Mouse (Mus musculus) forebrain, postnatal 0 days (tissue): ENCODE measurements at regions not wholly inside any gene's neighbourhood (a gene's known extent, or its start where the extent isn't known, plus 50 kb on each side); places are given as distances from the start of the nearest gene placed in this dataset.

Source experiments
- ATAC-seq: fragments of 200-750 bp; cut with Nextera tagmentation; 2 replicates; pipeline ENCODE4 v1.8.0; 2017; ENCODE audit warnings: mild to moderate bottlenecking, moderate library complexity
- DNase-seq: peaks from one replicate; pipeline ENCODE4 v3.0.0-alpha.2; 2015
- H3K27ac ChIP-seq: fragments of 300-500 bp; sonication (generic); 2 replicates; pipeline ENCODE4 v1.5.1; 2014; ENCODE audit warnings: low read depth, mild to moderate bottlenecking, antibody characterized with exemption, low read length, moderate library complexity, mixed read lengths
- H3K27me3 ChIP-seq: fragments of 300-500 bp; sonication (generic); 2 replicates; pipeline ENCODE4 v1.6.1; 2014; ENCODE audit warnings: mild to moderate bottlenecking, low read length, mixed read lengths; ENCODE audit not compliant: insufficient read depth
- H3K36me3 ChIP-seq: fragments of 300-500 bp; sonication (generic); 2 replicates; pipeline ENCODE4 v1.6.1; 2014; ENCODE audit warnings: mild to moderate bottlenecking, moderate library complexity; ENCODE audit not compliant: insufficient read depth
- H3K4me1 ChIP-seq: fragments of 300-500 bp; sonication (generic); 2 replicates; pipeline ENCODE4 v1.6.1; 2014; ENCODE audit warnings: antibody characterized with exemption; ENCODE audit not compliant: insufficient read depth
- H3K4me2 ChIP-seq: fragments of 300-500 bp; sonication (generic); 2 replicates; pipeline ENCODE4 v1.6.1; 2014; ENCODE audit warnings: low read depth, mild to moderate bottlenecking, moderate library complexity
- H3K4me3 ChIP-seq: fragments of 300-500 bp; sonication (generic); 2 replicates; pipeline ENCODE4 v1.5.1; 2014; ENCODE audit warnings: low read depth, low read length, mixed read lengths
- H3K9ac ChIP-seq: fragments of 300-500 bp; sonication (generic); 2 replicates; pipeline ENCODE4 v1.6.1; 2014; ENCODE audit warnings: mild to moderate bottlenecking
- H3K9me3 ChIP-seq: fragments of 300-500 bp; sonication (generic); 2 replicates; pipeline ENCODE4 v1.6.1; 2016; ENCODE audit warnings: low read length
- CTCF ChIP-seq: sonication (generic); IDR thresholded peaks from 2 replicates; pipeline ENCODE4 v1.5.1; 2016; ENCODE audit warnings: antibody characterized with exemption, control low read depth, low read depth
- WGBS: fragments of 180-500 bp; shearing (Covaris S2); extraction: QIAGEN DNeasy Blood & Tissue Kit; methylation state at CpG from one replicate; pipeline ENCODE4 v1.1.7; 2014; 5-methylcytosine and 5-hydroxymethylcytosine counted together

- 47% methylated on average over 12 of the region's 12 CpGs for WGBS
- 0 out of 2 replicates have a peak, but pooled peaks cover 4% of the 10 kb centered on the region for H3K4me1 ChIP-seq
- H3K27ac ChIP-seq: no peak overlapping the region
- DNase-seq: no peak
- no peak overlapping the region for H3K9ac ChIP-seq
- H3K4me2 ChIP-seq: no peak overlapping the region
- no peaks in the 10 kb centered on the region for H3K9me3 ChIP-seq
- H3K27me3 ChIP-seq: no peaks in the 10 kb centered on the region; the same call in 1 of the 2 replicates
- peak; percentile 38; the same call in 1 of the 2 replicates for ATAC-seq
- TF ChIP-seq CTCF: no peak
- no peak overlapping the region for H3K4me3 ChIP-seq
- no peaks in the 10 kb centered on the region for H3K36me3 ChIP-seq
Observed at GRCm38 (mm10) chr4:125419491-125420255, 70.8 kb upstream of the Grik3 start.

GRCm38 (mm10) chr4:125415308-125415707, 75.2 kb upstream of the Grik3 start:
- Histone ChIP-seq H3K36me3 (no peaks in the 10 kb centered on the region), H3K9me3 (no peaks in the 10 kb centered on the region), H3K4me2 (no peak overlapping the region), H3K4me3 (no peak overlapping the region), H3K4me1 (0 out of 2 replicates have a peak, but pooled peaks cover 4% of the 10 kb centered on the region), H3K27ac (no peak overlapping the region), H3K9ac (no peak overlapping the region), H3K27me3 (no peaks in the 10 kb centered on the region; the same call in 1 of the 2 replicates)
- WGBS: 18% methylated on average over 11 of the region's 11 CpGs
- ATAC-seq (no peak), DNase-seq (no peak)
- TF ChIP-seq CTCF: no peak

DNA sequence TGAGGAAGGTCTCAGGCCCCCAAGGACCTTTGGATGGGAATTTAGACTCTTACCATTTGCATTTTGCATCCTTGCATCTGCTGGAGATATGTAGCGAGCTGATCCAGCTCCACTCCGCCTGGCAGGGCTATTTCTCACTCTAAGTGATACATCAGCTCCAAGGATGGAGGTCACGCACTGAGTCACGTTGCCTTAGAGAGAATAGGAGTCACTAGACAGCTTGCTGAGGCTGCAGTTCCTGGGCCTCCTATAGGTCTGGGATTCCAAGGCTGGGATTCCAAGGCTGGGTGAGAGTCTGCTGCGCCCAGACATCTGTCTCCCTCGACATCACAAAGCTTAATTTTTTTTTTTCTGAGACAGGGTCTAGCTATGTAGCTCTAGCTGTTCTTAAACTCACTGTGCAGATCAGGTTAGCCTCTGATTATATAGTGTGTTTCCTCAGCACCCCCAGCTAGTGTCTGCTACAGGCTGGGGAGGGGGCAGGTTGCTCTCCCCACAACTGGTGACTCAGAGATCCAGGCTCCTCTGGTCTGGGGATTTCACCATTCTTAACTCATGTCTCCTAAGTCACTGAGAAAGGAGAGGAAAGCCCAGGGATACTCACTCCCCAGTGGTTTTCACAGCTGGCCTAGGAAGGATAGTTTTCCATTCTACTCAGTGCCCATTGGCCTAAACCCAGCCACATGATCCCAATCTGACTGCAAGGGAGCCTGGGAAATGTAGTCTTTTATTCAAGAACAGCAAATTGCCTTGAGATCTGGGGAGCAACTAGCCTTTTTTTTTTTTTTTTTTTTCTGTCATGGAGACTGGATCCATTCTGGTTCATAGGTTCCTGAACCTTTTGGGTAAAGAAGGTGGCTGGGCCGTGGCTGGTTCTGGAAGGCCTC, 76.4 kb upstream of the Grik3 start:
- 75% methylated on average over 7 of the region's 7 CpGs for WGBS
- Histone ChIP-seq H3K36me3 (no peaks in the 10 kb centered on the region), H3K27ac (no peak overlapping the region), H3K4me2 (no peak overlapping the region), H3K9ac (no peak overlapping the region), H3K4me3 (no peak overlapping the region), H3K4me1 (0 out of 2 replicates have a peak, but pooled peaks cover 4% of the 10 kb centered on the region), H3K9me3 (no peaks in the 10 kb centered on the region), H3K27me3 (no peaks in the 10 kb centered on the region; the same call in 1 of the 2 replicates)
- peak; percentile 81 for ATAC-seq
- DNase-seq: peak; percentile 71
- no peak for TF ChIP-seq CTCF

GRCm38 (mm10) chr4:125410736-125411441, 79.6 kb upstream of the Grik3 start:
- Histone ChIP-seq H3K36me3 (no peaks in the 10 kb centered on the region), H3K9ac (no peak overlapping the region), H3K27me3 (no peaks in the 10 kb centered on the region; the same call in 1 of the 2 replicates), H3K9me3 (no peaks in the 10 kb centered on the region), H3K4me3 (no peak overlapping the region), H3K4me2 (no peak overlapping the region), H3K4me1 (0 out of 2 replicates have a peak, but pooled peaks cover 10% of the 10 kb centered on the region), H3K27ac (no peak overlapping the region)
- TF ChIP-seq CTCF: no peak
- ATAC-seq: no peak
- WGBS: 24% methylated on average over 8 of the region's 8 CpGs
- no peak for DNase-seq

GRCm38 (mm10) chr4:125399376-125400112, 91.0 kb upstream of the Grik3 start:
- H3K4me1 ChIP-seq: 0 out of 2 replicates have a peak, but pooled peaks cover 5% of the 10 kb centered on the region
- WGBS: 67% methylated on average over 13 of the region's 13 CpGs
- H3K36me3 ChIP-seq: no peaks in the 10 kb centered on the region
- no peak overlapping the region for H3K4me2 ChIP-seq
- DNase-seq: peak; percentile 30
- no peak overlapping the region for H3K4me3 ChIP-seq
- ATAC-seq: no peak
- TF ChIP-seq CTCF: no peak
- H3K9ac ChIP-seq: no peak overlapping the region
- H3K9me3 ChIP-seq: no peaks in the 10 kb centered on the region
- no peaks in the 10 kb centered on the region; the same call in 1 of the 2 replicates for H3K27me3 ChIP-seq
- H3K27ac ChIP-seq: no peak overlapping the region

DNA sequence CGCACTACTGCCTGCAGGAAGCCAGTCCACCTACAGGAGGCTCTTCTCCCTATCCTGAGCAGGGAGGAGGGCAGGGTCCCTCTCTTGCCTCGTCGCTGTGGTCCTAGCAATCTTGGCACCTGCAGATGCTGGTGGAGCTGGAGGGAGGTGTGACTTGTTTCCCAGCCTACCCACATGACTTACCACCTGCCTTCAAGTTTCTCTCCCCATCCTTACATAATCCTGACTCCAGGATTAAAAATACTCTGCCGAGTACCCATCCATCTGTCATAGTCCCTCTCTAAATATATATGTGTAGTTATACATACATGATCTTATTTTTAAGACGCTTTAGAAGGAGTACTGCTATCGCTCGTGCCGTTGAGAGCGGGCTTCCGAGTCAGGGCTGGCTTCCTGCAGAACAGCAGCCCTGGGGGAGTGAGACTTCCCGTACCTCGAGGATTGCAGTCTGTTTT, 93.5 kb upstream of the Grik3 start:
- Histone ChIP-seq H3K27ac (peak overlapping the region; percentile 71), H3K4me1 (peaks cover 5% of the 10 kb centered on the region; the same call in 1 of the 2 replicates), H3K4me3 (no peak overlapping the region), H3K9me3 (no peaks in the 10 kb centered on the region), H3K4me2 (no peak overlapping the region), H3K27me3 (no peaks in the 10 kb centered on the region), H3K9ac (no peak overlapping the region), H3K36me3 (no peaks in the 10 kb centered on the region)
- 60% methylated on average over 12 of the region's 12 CpGs for WGBS
- TF ChIP-seq CTCF: peak; percentile 43
- ATAC-seq (peak; percentile 66), DNase-seq (peak; percentile 55)
